ENCODE assay signal across 25 mouse cellular contexts in the genomic region with DNA sequence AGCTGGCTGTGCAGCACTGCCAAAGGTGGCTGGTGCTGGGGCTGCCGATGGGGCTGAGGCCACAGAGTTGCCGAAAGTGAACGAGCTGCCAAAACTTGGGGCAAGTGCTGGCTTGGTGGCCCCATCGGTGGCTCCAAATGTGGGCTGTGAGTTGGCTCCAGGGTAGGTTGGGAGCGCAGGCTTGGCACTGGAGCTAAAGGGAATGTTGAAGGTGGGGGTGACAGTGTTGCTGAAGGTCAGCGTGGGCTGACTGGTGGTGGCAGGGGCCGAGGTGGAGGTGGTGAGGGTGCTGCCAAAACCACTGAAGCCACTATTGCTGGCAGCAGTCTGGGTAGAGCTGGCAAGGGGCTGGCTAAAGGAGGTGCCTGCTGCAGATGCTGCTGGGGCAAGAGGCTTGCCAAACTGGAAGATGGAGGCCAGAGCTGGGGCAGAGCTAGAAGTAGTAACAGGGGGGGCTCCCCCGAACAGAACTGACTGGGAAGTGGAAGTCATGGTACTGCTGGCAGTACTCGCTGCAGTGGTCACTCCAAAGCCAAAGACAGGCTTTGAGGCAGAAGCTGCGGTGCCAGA. TPM values are rescaled to one million over a fixed set of nuclear protein-coding genes. Genes with fewer than 3 reads are reported as not detected.
DNase-seq lines count a peak whose midpoint lies in the region; ATAC-seq and TF ChIP-seq lines count a peak whose summit lies in the region.
"Had no signal": no experiment of that assay in that cellular context is flagged by ENCODE, and none has a peak within 500 bp of the region (broad histone marks: within the 10 kb centered on the region; RNA-seq: fewer than 3 reads in every experiment).

No protein-coding gene starts in this region.

- TF ChIP-seq EP300 in heart, adult 2 months (IDR thresholded peaks at IDR 0.05; ENCODE audit: insufficient read depth, low read depth, low read length) = no peak

- intact Hi-C loops in heart, adult 2 months (cut with DNase I) = no loop called here

- TF ChIP-seq POLR2A in heart, adult 2 months (IDR thresholded peaks at IDR 0.05; ENCODE audit: insufficient read depth, low read depth, low read length) = no peak

- no peak for TF ChIP-seq CTCF in heart, adult 2 months (IDR thresholded peaks at IDR 0.05)

- H3K36me3 ChIP-seq in embryonic facial prominence, embryonic 14.5 days (ENCODE audit: control insufficient read depth, insufficient read depth, low read length) = peaks cover 91% of the 10 kb centered on the region
- H3K36me3 ChIP-seq in embryonic facial prominence, embryonic 10.5 days (replicated peaks) = peaks cover 99% of the 10 kb centered on the region
- H3K36me3 ChIP-seq in heart, adult 2 months (ENCODE audit: control insufficient read depth, insufficient read depth, low read length) = no peaks in the 10 kb centered on the region
- peaks cover 71% of the 10 kb centered on the region for H3K36me3 ChIP-seq in heart, embryonic 11.5 days (ENCODE audit: control insufficient read depth, insufficient read depth, low read length)
- H3K36me3 ChIP-seq in kidney, embryonic 15.5 days = peaks cover 99% of the 10 kb centered on the region

- H3K27ac ChIP-seq in embryonic facial prominence, embryonic 14.5 days (replicated peaks; ENCODE audit: low read depth, low read length) = no peak overlapping the region
- no peak overlapping the region for H3K27ac ChIP-seq in embryonic facial prominence, embryonic 10.5 days (replicated peaks)
- H3K27ac ChIP-seq in heart, adult 2 months = no peak overlapping the region; the same call in 1 of the 2 replicates
- no peak overlapping the region for H3K27ac ChIP-seq in heart, embryonic 11.5 days (ENCODE audit: low read depth, low read length)
- no peak overlapping the region for H3K27ac ChIP-seq in kidney, embryonic 15.5 days
- H3K27ac ChIP-seq: forebrain, embryonic 12.5 days; hindbrain, embryonic 10.5 days; hindbrain, embryonic 15.5 days had no signal

- H3K4me2 ChIP-seq in embryonic facial prominence, embryonic 14.5 days (ENCODE audit: low read depth, low read length) = no peak overlapping the region
- no peak overlapping the region for H3K4me2 ChIP-seq in heart, embryonic 11.5 days
- no peak overlapping the region for H3K4me2 ChIP-seq in kidney, embryonic 15.5 days
- H3K4me2 ChIP-seq: forebrain, embryonic 12.5 days; hindbrain, embryonic 15.5 days had no signal

- H3K4me1 ChIP-seq in embryonic facial prominence, embryonic 14.5 days (ENCODE audit: control insufficient read depth, insufficient read depth, low read length) = no peaks in the 10 kb centered on the region
- no peaks in the 10 kb centered on the region for H3K4me1 ChIP-seq in embryonic facial prominence, embryonic 10.5 days
- no peaks in the 10 kb centered on the region; the same call in 1 of the 2 replicates for H3K4me1 ChIP-seq in heart, adult 2 months (ENCODE audit: control insufficient read depth, insufficient read depth, low read length)
- H3K4me1 ChIP-seq in heart, embryonic 11.5 days (ENCODE audit: control insufficient read depth, insufficient read depth, low read length) = no peaks in the 10 kb centered on the region
- H3K4me1 ChIP-seq in kidney, embryonic 15.5 days = no peaks in the 10 kb centered on the region
- H3K4me1 ChIP-seq: forebrain, embryonic 12.5 days; hindbrain, embryonic 10.5 days; hindbrain, embryonic 15.5 days had no signal

- H3K9ac ChIP-seq in embryonic facial prominence, embryonic 14.5 days (ENCODE audit: low read depth, low read length) = 0 out of 2 replicates have a peak overlapping the region, but pooled peaks have one; percentile 8
- H3K9ac ChIP-seq in heart, adult 2 months (ENCODE audit: low read depth, low read length) = no peak overlapping the region
- no peak overlapping the region for H3K9ac ChIP-seq in heart, embryonic 11.5 days (ENCODE audit: low read depth, low read length)
- no peak overlapping the region for H3K9ac ChIP-seq in kidney, embryonic 15.5 days
- H3K9ac ChIP-seq: forebrain, embryonic 12.5 days; forebrain, postnatal 0 days; hindbrain, embryonic 15.5 days had no signal

- no peak for ATAC-seq in embryonic facial prominence, embryonic 14.5 days (ENCODE audit: low read depth)
- no peak for ATAC-seq in heart, embryonic 11.5 days (replicated peaks; ENCODE audit: insufficient number of reproducible peaks, low FRiP score, low TSS enrichment)
- 0 out of 2 replicates have a peak, but pooled peaks have one; percentile 22 for ATAC-seq in kidney, embryonic 15.5 days (replicated peaks; ENCODE audit: low FRiP score)
- ATAC-seq in megakaryocyte progenitor cell, adult 5-6 weeks (replicated peaks; ENCODE audit: poor library complexity) = no peak
- ATAC-seq: activated CD4-positive, CD25-positive, alpha-beta regulatory T cell, adult 4 months; forebrain, postnatal 0 days; inflammation-experienced regulatory T-cells, adult 6 months; Patski had no signal

- no peaks in the 10 kb centered on the region for H3K27me3 ChIP-seq in embryonic facial prominence, embryonic 14.5 days (replicated peaks; ENCODE audit: control insufficient read depth, insufficient read depth, low read length)
- H3K27me3 ChIP-seq in embryonic facial prominence, embryonic 10.5 days (replicated peaks; ENCODE audit: low read depth, poor library complexity, severe bottlenecking) = no peaks in the 10 kb centered on the region
- H3K27me3 ChIP-seq in heart, adult 2 months (ENCODE audit: control insufficient read depth, insufficient read depth, low read length) = no peaks in the 10 kb centered on the region
- H3K27me3 ChIP-seq in heart, embryonic 11.5 days (ENCODE audit: control insufficient read depth, insufficient read depth, low read length) = no peaks in the 10 kb centered on the region
- H3K27me3 ChIP-seq in kidney, embryonic 15.5 days = no peaks in the 10 kb centered on the region
- H3K27me3 ChIP-seq: CH12.LX; forebrain, embryonic 12.5 days; hindbrain, embryonic 15.5 days; Patski had no signal

- H3K4me3 ChIP-seq in embryonic facial prominence, embryonic 14.5 days (ENCODE audit: low read depth, low read length) = no peak overlapping the region
- no peak overlapping the region for H3K4me3 ChIP-seq in embryonic facial prominence, embryonic 10.5 days
- no peak overlapping the region for H3K4me3 ChIP-seq in heart, adult 2 months
- H3K4me3 ChIP-seq in heart, embryonic 11.5 days (ENCODE audit: low read depth, low read length) = no peak overlapping the region
- no peak overlapping the region for H3K4me3 ChIP-seq in kidney, embryonic 15.5 days (replicated peaks)
- H3K4me3 ChIP-seq: forebrain, embryonic 12.5 days; hindbrain, embryonic 10.5 days; hindbrain, embryonic 15.5 days had no signal

- H3K79me2 ChIP-seq in heart, adult 2 months (replicated peaks; ENCODE audit: control insufficient read depth, insufficient read depth, low read length) = no peaks in the 10 kb centered on the region

- DNase-seq in embryonic facial prominence, embryonic 14.5 days (ENCODE audit: low spot score) = no peak
- DNase-seq in embryonic facial prominence, embryonic 10.5 days (ENCODE audit: low spot score) = no peak
- peak; percentile 40 to 71 for DNase-seq in heart, adult 2 months
- DNase-seq in kidney, postnatal 25 days = no peak
- DNase-seq: cerebellum, adult 2 months; forebrain, postnatal 0 days; gastrocnemius, postnatal 25 days; kidney, adult 11 months; kidney, adult 9 months had no signal

- 89% methylated on average over 9 of the region's 10 CpGs for WGBS in embryonic facial prominence, embryonic 14.5 days
- 92% methylated on average over 10 of the region's 10 CpGs for WGBS in embryonic facial prominence, embryonic 10.5 days
- 71% methylated on average over 10 of the region's 10 CpGs for WGBS in heart, adult 2 months
- WGBS in heart, embryonic 11.5 days (ENCODE audit: insufficient replicate concordance) = 97% methylated on average over 10 of the region's 10 CpGs
- 93% methylated on average over 10 of the region's 10 CpGs for WGBS in kidney, embryonic 15.5 days

- no peaks in the 10 kb centered on the region for H3K9me3 ChIP-seq in embryonic facial prominence, embryonic 14.5 days (ENCODE audit: control insufficient read depth, low read length)
- H3K9me3 ChIP-seq in embryonic facial prominence, embryonic 10.5 days = no peaks in the 10 kb centered on the region
- no peaks in the 10 kb centered on the region for H3K9me3 ChIP-seq in heart, embryonic 11.5 days (replicated peaks; ENCODE audit: control insufficient read depth, low read length)
- no peaks in the 10 kb centered on the region for H3K9me3 ChIP-seq in kidney, embryonic 15.5 days (replicated peaks)
- H3K9me3 ChIP-seq: forebrain, embryonic 12.5 days; hindbrain, embryonic 10.5 days; hindbrain, embryonic 15.5 days had no signal

RNA-seq across cellular contexts. Expression of a gene that starts 11.7 kb away (rescaled TPM):
- 23.7 and 27.6 TPM in 2 replicates for polyA plus RNA-seq in embryonic facial prominence, embryonic 14.5 days (2014; fragmentation: Nextera tagmentation; extraction: Ambion mirVana)
- polyA plus RNA-seq in embryonic facial prominence, embryonic 10.5 days (2016; fragmentation: Nextera tagmentation; extraction: Ambion mirVana) = 47.9 and 48.0 TPM in 2 replicates
- total RNA-seq in heart, adult 2 months (2021) = 10 to 100 TPM; 14.1 to 18.3 TPM
- 21.6 and 25.4 TPM in 2 replicates for polyA plus RNA-seq in heart, adult 2 months (2012; rRNA removed)
- polyA plus RNA-seq in heart, embryonic 11.5 days (2014; fragmentation: Nextera tagmentation; extraction: Ambion mirVana) = 15.9 and 16.0 TPM in 2 replicates
- 35.0 and 39.5 TPM in 2 replicates for polyA plus RNA-seq in kidney, embryonic 15.5 days (2015; fragmentation: Nextera tagmentation; extraction: Ambion mirVana)
- 15.8 and 18.2 TPM in 2 replicates for total RNA-seq in megakaryocyte progenitor cell, adult 5-6 weeks (2015)
- total RNA-seq in megakaryocyte progenitor cell, adult 5-6 weeks (2017) = 22.0 and 24.3 TPM in 2 replicates

RNA-seq across cellular contexts. Expression of a gene that starts 12.9 kb away (rescaled TPM):
- 14.8 and 15.4 TPM in 2 replicates for polyA plus RNA-seq in embryonic facial prominence, embryonic 14.5 days (2014; fragmentation: Nextera tagmentation; extraction: Ambion mirVana)
- 20.1 and 20.3 TPM in 2 replicates for polyA plus RNA-seq in embryonic facial prominence, embryonic 10.5 days (2016; fragmentation: Nextera tagmentation; extraction: Ambion mirVana)
- 10 to 100 TPM; 12.3 to 13.1 TPM for total RNA-seq in heart, adult 2 months (2021)
- polyA plus RNA-seq in heart, adult 2 months (2012; rRNA removed) = 9.2 and 11.3 TPM in 2 replicates
- polyA plus RNA-seq in heart, embryonic 11.5 days (2014; fragmentation: Nextera tagmentation; extraction: Ambion mirVana) = 10.2 and 11.8 TPM in 2 replicates
- 14.0 and 14.7 TPM in 2 replicates for polyA plus RNA-seq in kidney, embryonic 15.5 days (2015; fragmentation: Nextera tagmentation; extraction: Ambion mirVana)
- total RNA-seq in megakaryocyte progenitor cell, adult 5-6 weeks (2015) = 59.8 and 60.9 TPM in 2 replicates
- 7.0 and 7.9 TPM in 2 replicates for total RNA-seq in megakaryocyte progenitor cell, adult 5-6 weeks (2017)

RNA-seq across cellular contexts. Expression of a gene that starts 28.3 kb away (rescaled TPM):
- not detected in 2 replicates for polyA plus RNA-seq in embryonic facial prominence, embryonic 14.5 days (2014; fragmentation: Nextera tagmentation; extraction: Ambion mirVana)
- polyA plus RNA-seq in embryonic facial prominence, embryonic 10.5 days (2016; fragmentation: Nextera tagmentation; extraction: Ambion mirVana) = not detected in 2 replicates
- under 1 TPM; 0.11 to 0.18 TPM for total RNA-seq in heart, adult 2 months (2021)
- polyA plus RNA-seq in heart, adult 2 months (2012; rRNA removed) = not detected in 2 replicates
- polyA plus RNA-seq in heart, embryonic 11.5 days (2014; fragmentation: Nextera tagmentation; extraction: Ambion mirVana) = not detected in 2 replicates
- not detected in 2 replicates for polyA plus RNA-seq in kidney, embryonic 15.5 days (2015; fragmentation: Nextera tagmentation; extraction: Ambion mirVana)
- total RNA-seq in megakaryocyte progenitor cell, adult 5-6 weeks (2015) = not detected in 2 replicates
- total RNA-seq in megakaryocyte progenitor cell, adult 5-6 weeks (2017) = not detected in 2 replicates
- total RNA-seq: adrenal gland, adult 18-20 months; adrenal gland, postnatal 36 days; CH12.LX; forebrain, postnatal 0 days; gastrocnemius, adult 18-20 months; gastrocnemius, postnatal 25 days; heart, postnatal 14 days had no signal
- polyA plus RNA-seq: embryonic facial prominence, embryonic 11.5 days; forebrain, embryonic 12.5 days; forebrain, postnatal 0 days; heart, embryonic 14.5 days; hindbrain, embryonic 15.5 days; inflammation-experienced regulatory T-cells, adult 6 months; Patski had no signal

RNA-seq across cellular contexts. Expression of a gene that starts 31.6 kb away (rescaled TPM):
- 0.17 TPM in 1 of 2 replicates, not detected in the other for polyA plus RNA-seq in embryonic facial prominence, embryonic 14.5 days (2014; fragmentation: Nextera tagmentation; extraction: Ambion mirVana)
- polyA plus RNA-seq in embryonic facial prominence, embryonic 10.5 days (2016; fragmentation: Nextera tagmentation; extraction: Ambion mirVana) = not detected in 2 replicates
- total RNA-seq in heart, adult 2 months (2021) = under 1 TPM; 0.31 to 0.41 TPM
- 0.26 TPM in 1 of 2 replicates, not detected in the other for polyA plus RNA-seq in heart, adult 2 months (2012; rRNA removed)
- 0.46 TPM in 1 of 2 replicates, not detected in the other for polyA plus RNA-seq in heart, embryonic 11.5 days (2014; fragmentation: Nextera tagmentation; extraction: Ambion mirVana)
- polyA plus RNA-seq in kidney, embryonic 15.5 days (2015; fragmentation: Nextera tagmentation; extraction: Ambion mirVana) = not detected in 2 replicates
- total RNA-seq in megakaryocyte progenitor cell, adult 5-6 weeks (2015) = not detected in 2 replicates
- 0.25 TPM in 1 of 2 replicates, not detected in the other for total RNA-seq in megakaryocyte progenitor cell, adult 5-6 weeks (2017)
- total RNA-seq: adrenal gland, postnatal 36 days; CH12.LX; forebrain, postnatal 0 days; gastrocnemius, adult 18-20 months; gastrocnemius, postnatal 25 days had no signal
- polyA plus RNA-seq: activated CD4-positive, CD25-positive, alpha-beta regulatory T cell, adult 4 months; cerebellum, adult 2 months; embryonic facial prominence, embryonic 11.5 days; forebrain, postnatal 0 days; heart, embryonic 14.5 days; inflammation-experienced regulatory T-cells, adult 6 months; Patski had no signal

Comparison
In these comparisons a context has a peak if more than half of its experiments do, and no peak if none do; other contexts are left out.
1. DNase-seq: peak in heart, adult 2 months (2 of 2); none in embryonic facial prominence, embryonic 14.5 days (single experiment), embryonic facial prominence, embryonic 10.5 days (single experiment) and kidney, postnatal 25 days (0 of 2).